Comparison of ENCODE assay signal across 7 mouse cellular contexts in the genomic region with DNA sequence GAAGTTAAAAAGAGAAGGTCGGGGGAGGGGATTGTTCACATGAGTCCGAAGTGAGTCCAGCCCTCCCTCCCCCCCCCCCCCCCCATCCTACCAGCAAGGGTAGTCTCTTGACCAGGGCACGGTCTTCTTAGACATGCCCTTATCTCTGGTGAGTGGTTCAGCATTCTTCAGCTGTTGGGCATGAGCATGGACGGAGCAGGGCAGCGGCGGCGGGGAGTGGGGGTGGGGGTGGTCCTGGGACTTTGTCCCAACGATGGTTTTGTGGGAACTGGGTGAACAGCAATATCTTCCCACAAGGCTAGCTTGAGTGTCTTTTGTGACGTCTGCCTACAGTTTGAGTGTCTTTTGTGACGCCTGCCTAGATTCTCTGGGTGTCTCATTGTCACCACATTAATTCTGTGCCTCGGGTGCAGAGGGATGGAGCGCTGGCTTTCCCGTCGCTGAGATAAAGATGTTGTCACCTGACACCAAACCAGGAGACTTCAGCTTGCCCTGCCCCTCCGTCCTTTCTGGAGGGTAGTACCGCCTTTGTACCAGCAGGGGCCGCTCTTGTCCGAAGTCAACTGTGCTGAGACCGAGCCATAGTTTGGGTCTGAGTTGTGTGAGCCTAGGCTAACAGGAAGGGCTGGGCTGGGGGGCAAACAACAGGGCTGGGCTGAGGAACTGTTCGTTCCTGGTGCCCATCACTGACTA. TPM values are rescaled to one million over a fixed set of nuclear protein-coding genes. Genes with fewer than 3 reads are reported as not detected.
DNase-seq lines count a peak whose midpoint lies in the region; ATAC-seq lines count a peak whose summit lies in the region.

No protein-coding gene starts in this region.

- H3K4me1 ChIP-seq in embryonic facial prominence, embryonic 10.5 days, result peaks cover 24% of the 10 kb centered on the region
- peaks cover 13% of the 10 kb centered on the region for H3K4me1 ChIP-seq in limb, embryonic 12.5 days (replicated peaks)
- peaks cover 3% of the 10 kb centered on the region; the same call in 1 of the 2 replicates for H3K4me1 ChIP-seq in midbrain, embryonic 14.5 days (ENCODE audit: control insufficient read depth, insufficient read depth, low read length)

- no peaks in the 10 kb centered on the region for H3K9me3 ChIP-seq in embryonic facial prominence, embryonic 10.5 days
- no peaks in the 10 kb centered on the region for H3K9me3 ChIP-seq in limb, embryonic 12.5 days
- H3K9me3 ChIP-seq in midbrain, embryonic 14.5 days (ENCODE audit: control insufficient read depth, low read length), result no peaks in the 10 kb centered on the region

- H3K27me3 ChIP-seq in embryonic facial prominence, embryonic 10.5 days (replicated peaks; ENCODE audit: low read depth, poor library complexity, severe bottlenecking), result 0 out of 2 replicates have a peak, but pooled peaks cover 4% of the 10 kb centered on the region
- H3K27me3 ChIP-seq in limb, embryonic 12.5 days, result no peaks in the 10 kb centered on the region
- H3K27me3 ChIP-seq in midbrain, embryonic 14.5 days (ENCODE audit: control insufficient read depth, insufficient read depth, low read length), result no peaks in the 10 kb centered on the region

- peak; percentile 93 for DNase-seq in adrenal gland, postnatal 14 days
- DNase-seq in embryonic facial prominence, embryonic 10.5 days (ENCODE audit: low spot score), result peak; percentile 94
- DNase-seq in heart, adult 18-20 months, result peak; percentile 92 to 96
- DNase-seq in kidney, adult 18-20 months, result peak; percentile 92
- peak; percentile 91 for DNase-seq in midbrain, embryonic 14.5 days
- DNase-seq in spleen, adult 12 weeks (ENCODE audit: low spot score), result peak; percentile 78

- peak overlapping the region; percentile 57 for H3K4me3 ChIP-seq in embryonic facial prominence, embryonic 10.5 days
- peak overlapping the region; percentile 34 for H3K4me3 ChIP-seq in limb, embryonic 12.5 days (replicated peaks)
- peak overlapping the region; percentile 19 for H3K4me3 ChIP-seq in midbrain, embryonic 14.5 days (replicated peaks; ENCODE audit: low read depth, low read length)

- ATAC-seq in limb, embryonic 12.5 days (ENCODE audit: insufficient number of reproducible peaks, insufficient read depth, low FRiP score, low TSS enrichment, low read depth), result peak; percentile 87
- peak; percentile 91 for ATAC-seq in midbrain, embryonic 14.5 days (ENCODE audit: low FRiP score, low TSS enrichment)

- peak overlapping the region; percentile 65 for H3K4me2 ChIP-seq in limb, embryonic 12.5 days
- peak overlapping the region; percentile 51 for H3K4me2 ChIP-seq in midbrain, embryonic 14.5 days (ENCODE audit: low read length)

- WGBS in embryonic facial prominence, embryonic 10.5 days, result under 1% methylated on average over 20 of the region's 20 CpGs
- under 1% methylated on average over 20 of the region's 20 CpGs for WGBS in limb, embryonic 12.5 days
- WGBS in midbrain, embryonic 14.5 days, result under 1% methylated on average over 20 of the region's 20 CpGs

- peak overlapping the region; percentile 63 for H3K27ac ChIP-seq in embryonic facial prominence, embryonic 10.5 days (replicated peaks)
- no peak overlapping the region for H3K27ac ChIP-seq in limb, embryonic 12.5 days
- no peak overlapping the region for H3K27ac ChIP-seq in midbrain, embryonic 14.5 days (replicated peaks; ENCODE audit: low read depth, low read length)

- no peaks in the 10 kb centered on the region for H3K36me3 ChIP-seq in embryonic facial prominence, embryonic 10.5 days (replicated peaks)
- no peaks in the 10 kb centered on the region for H3K36me3 ChIP-seq in limb, embryonic 12.5 days
- H3K36me3 ChIP-seq in midbrain, embryonic 14.5 days (ENCODE audit: control insufficient read depth, insufficient read depth, low read length), result no peaks in the 10 kb centered on the region

- H3K9ac ChIP-seq in limb, embryonic 12.5 days (replicated peaks), result peak overlapping the region; percentile 49
- H3K9ac ChIP-seq in midbrain, embryonic 14.5 days (replicated peaks; ENCODE audit: low read length), result peak overlapping the region; percentile 39

RNA-seq across cellular contexts. Expression of a gene that starts 1.4 kb away (rescaled TPM):
- total RNA-seq in adrenal gland, postnatal 14 days (2021), result 36.9 and 67.6 TPM in 2 replicates
- polyA plus RNA-seq in embryonic facial prominence, embryonic 10.5 days (2016; fragmentation: Nextera tagmentation; extraction: Ambion mirVana), result 110 and 116 TPM in 2 replicates
- total RNA-seq in heart, adult 18-20 months (2021), result 10 to 100 TPM; 32.3 to 32.9 TPM
- polyA plus RNA-seq in limb, embryonic 12.5 days (2016; fragmentation: Nextera tagmentation; extraction: Ambion mirVana), result 122 and 123 TPM in 2 replicates
- 122 and 134 TPM in 2 replicates for polyA plus RNA-seq in midbrain, embryonic 14.5 days (2014; fragmentation: Nextera tagmentation; extraction: Ambion mirVana)

RNA-seq across cellular contexts. Expression of a gene that starts 31.5 kb away (rescaled TPM):
- total RNA-seq in adrenal gland, postnatal 14 days (2021), result 222 and 252 TPM in 2 replicates
- 229 and 231 TPM in 2 replicates for polyA plus RNA-seq in embryonic facial prominence, embryonic 10.5 days (2016; fragmentation: Nextera tagmentation; extraction: Ambion mirVana)
- total RNA-seq in heart, adult 18-20 months (2021), result 10 to 100 TPM; 60.8 to 65.5 TPM
- 184 and 190 TPM in 2 replicates for polyA plus RNA-seq in limb, embryonic 12.5 days (2016; fragmentation: Nextera tagmentation; extraction: Ambion mirVana)
- polyA plus RNA-seq in midbrain, embryonic 14.5 days (2014; fragmentation: Nextera tagmentation; extraction: Ambion mirVana), result 110 and 114 TPM in 2 replicates

RNA-seq across cellular contexts. Expression of a gene that starts 45.7 kb away (rescaled TPM):
- not detected in 2 replicates for total RNA-seq in adrenal gland, postnatal 14 days (2021)
- not detected in 2 replicates for polyA plus RNA-seq in embryonic facial prominence, embryonic 10.5 days (2016; fragmentation: Nextera tagmentation; extraction: Ambion mirVana)
- total RNA-seq in heart, adult 18-20 months (2021), result not detected
- polyA plus RNA-seq in limb, embryonic 12.5 days (2016; fragmentation: Nextera tagmentation; extraction: Ambion mirVana), result not detected in 2 replicates
- polyA plus RNA-seq in midbrain, embryonic 14.5 days (2014; fragmentation: Nextera tagmentation; extraction: Ambion mirVana), result not detected in 2 replicates

RNA-seq across cellular contexts. Expression of a gene that starts 53.7 kb away (rescaled TPM):
- 70.3 and 75.3 TPM in 2 replicates for total RNA-seq in adrenal gland, postnatal 14 days (2021)
- 68.6 and 77.9 TPM in 2 replicates for polyA plus RNA-seq in embryonic facial prominence, embryonic 10.5 days (2016; fragmentation: Nextera tagmentation; extraction: Ambion mirVana)
- total RNA-seq in heart, adult 18-20 months (2021), result 10 to 100 TPM; 72.4 to 78.7 TPM
- 62.6 and 67.0 TPM in 2 replicates for polyA plus RNA-seq in limb, embryonic 12.5 days (2016; fragmentation: Nextera tagmentation; extraction: Ambion mirVana)
- 42.4 and 47.8 TPM in 2 replicates for polyA plus RNA-seq in midbrain, embryonic 14.5 days (2014; fragmentation: Nextera tagmentation; extraction: Ambion mirVana)

RNA-seq across cellular contexts. Expression of a gene that starts 54.3 kb away (rescaled TPM):
- 133 and 138 TPM in 2 replicates for total RNA-seq in adrenal gland, postnatal 14 days (2021)
- 158 and 161 TPM in 2 replicates for polyA plus RNA-seq in embryonic facial prominence, embryonic 10.5 days (2016; fragmentation: Nextera tagmentation; extraction: Ambion mirVana)
- 100 to 1,000 TPM; 102 to 104 TPM for total RNA-seq in heart, adult 18-20 months (2021)
- polyA plus RNA-seq in limb, embryonic 12.5 days (2016; fragmentation: Nextera tagmentation; extraction: Ambion mirVana), result 134 and 139 TPM in 2 replicates
- polyA plus RNA-seq in midbrain, embryonic 14.5 days (2014; fragmentation: Nextera tagmentation; extraction: Ambion mirVana), result 93.4 and 154 TPM in 2 replicates
